Mouse (Mus musculus): ENCODE results near the gene 4930469K13Rik.

- no peak for TF ChIP-seq POLR2A (IDR thresholded peaks at IDR 0.05; ENCODE audit: insufficient read depth, low read depth, low read length)
- TF ChIP-seq CTCF (IDR thresholded peaks at IDR 0.05; ENCODE audit: insufficient read depth, low read depth, low read length): no peak
These were observed 88.9 kb downstream of the 4930469K13Rik start for GRCm38 (mm10) chr11:34009316-34010087.

Data from olfactory bulb, adult 2 months (tissue).